Mouse (Mus musculus) ovary, adult 18-20 months (tissue): ENCODE measurements around the gene Tmcc1.

Experiments
- DNase-seq: peaks from one replicate; pipeline ENCODE4 v3.0.0; 2022; ENCODE audit warnings: low spot score, mixed read lengths

The Tmcc1 gene

GRCm38 (mm10) chr6:116013687-116014086 lies 179.6 kb downstream of the Tmcc1 start:
- DNase-seq, result no peak

GRCm38 (mm10) chr6:116010541-116010940 lies 182.7 kb downstream of the Tmcc1 start:
- DNase-seq, result no peak

- DNase-seq, result no peak
Observed at GRCm38 (mm10) chr6:116009426-116009825, 183.9 kb downstream of the Tmcc1 start.

GRCm38 (mm10) chr6:116007561-116008173 lies 185.6 kb downstream of the Tmcc1 start:
- DNase-seq, result no peak

GRCm38 (mm10) chr6:116006731-116007130 lies 186.6 kb downstream of the Tmcc1 start:
- DNase-seq, result no peak

GRCm38 (mm10) chr6:116005959-116006288 lies 187.4 kb downstream of the Tmcc1 start:
- no peak for DNase-seq

- no peak for DNase-seq
Observed at GRCm38 (mm10) chr6:116005275-116005958, 187.9 kb downstream of the Tmcc1 start.

GRCm38 (mm10) chr6:116004716-116005115 lies 188.6 kb downstream of the Tmcc1 start:
- no peak for DNase-seq

- DNase-seq, result no peak
Observed at GRCm38 (mm10) chr6:116004069-116004468, 189.2 kb downstream of the Tmcc1 start.

- no peak for DNase-seq
Observed at GRCm38 (mm10) chr6:116003516-116003915, 189.8 kb downstream of the Tmcc1 start.

GRCm38 (mm10) chr6:116002311-116003104 lies 190.8 kb downstream of the Tmcc1 start:
- DNase-seq, result no peak

- DNase-seq, result no peak
Observed at GRCm38 (mm10) chr6:116000851-116001250, 192.4 kb downstream of the Tmcc1 start.

- no peak for DNase-seq
Observed at GRCm38 (mm10) chr6:115999227-115999626, 194.1 kb downstream of the Tmcc1 start.

GRCm38 (mm10) chr6:115998758-115999157 lies 194.5 kb downstream of the Tmcc1 start:
- DNase-seq, result no peak

GRCm38 (mm10) chr6:115997726-115998311 lies 195.5 kb downstream of the Tmcc1 start:
- DNase-seq, result no peak

GRCm38 (mm10) chr6:115996171-115996851 lies 197.0 kb downstream of the Tmcc1 start:
- no peak for DNase-seq

- no peak for DNase-seq
Observed at GRCm38 (mm10) chr6:115995531-115995941, 197.8 kb downstream of the Tmcc1 start.

- peak; percentile 89 for DNase-seq
Observed at GRCm38 (mm10) chr6:115994877-115995520, 198.3 kb downstream of the Tmcc1 start, which contains the start of gene Plxnd1. Plxnd1 (minus strand) TSS chr6:115995005.

GRCm38 (mm10) chr6:115994146-115994876 lies 199.0 kb downstream of the Tmcc1 start:
- no peak for DNase-seq

- no peak for DNase-seq
Observed at GRCm38 (mm10) chr6:115993463-115994145, 199.7 kb downstream of the Tmcc1 start.
